Mouse (Mus musculus) heart, embryonic 15.5 days (tissue): ENCODE results near the gene Mmp14. TPM values are rescaled to one million over a fixed set of nuclear protein-coding genes. Genes with fewer than 3 reads are reported as not detected.

Experiments
- ATAC-seq: fragments of 200-750 bp; cut with Nextera tagmentation; replicated peaks from 2 replicates; pipeline ENCODE4 v1.8.0; 2017; ENCODE audit warnings: low read depth, moderate TSS enrichment; ENCODE audit not compliant: insufficient number of reproducible peaks, insufficient read depth, low FRiP score
- H3K27ac ChIP-seq: fragments of 300-500 bp; sonication (generic); 2 replicates; pipeline ENCODE4 v1.5.1; 2015; ENCODE audit warnings: mild to moderate bottlenecking, inconsistent platforms
- H3K27me3 ChIP-seq: fragments of 300-500 bp; sonication (generic); 2 replicates; pipeline ENCODE4 v1.6.1; 2015; ENCODE audit warnings: inconsistent platforms
- H3K36me3 ChIP-seq: fragments of 300-500 bp; sonication (generic); 2 replicates; pipeline ENCODE4 v1.6.1; 2015; ENCODE audit warnings: mild to moderate bottlenecking, inconsistent platforms
- H3K4me1 ChIP-seq: fragments of 300-500 bp; sonication (generic); replicated peaks from 2 replicates; pipeline ENCODE4 v1.6.1; 2015; ENCODE audit warnings: inconsistent platforms
- H3K4me2 ChIP-seq: fragments of 300-500 bp; sonication (generic); 2 replicates; pipeline ENCODE4 v1.6.1; 2015; ENCODE audit warnings: inconsistent platforms, mild to moderate bottlenecking, moderate library complexity
- H3K4me3 ChIP-seq: fragments of 300-500 bp; sonication (generic); 2 replicates; pipeline ENCODE4 v1.5.1; 2015; ENCODE audit warnings: mild to moderate bottlenecking, inconsistent platforms
- H3K9ac ChIP-seq: fragments of 300-500 bp; sonication (generic); 2 replicates; pipeline ENCODE4 v1.6.1; 2015; ENCODE audit warnings: mild to moderate bottlenecking, inconsistent platforms
- H3K9me3 ChIP-seq: fragments of 300-500 bp; sonication (generic); replicated peaks from 2 replicates; pipeline ENCODE4 v1.6.1; 2016; ENCODE audit warnings: inconsistent platforms
- WGBS: fragments of 180-500 bp; shearing (Covaris S2); methylation state at CpG from one replicate; pipeline ENCODE4 v1.1.7; 2015; ENCODE audit warnings: mixed read lengths; 5-methylcytosine and 5-hydroxymethylcytosine counted together
- polyA plus RNA-seq: library from polyadenylated mRNA; unstranded; fragments of >200 nt; fragmentation: Nextera tagmentation; extraction: Ambion mirVana; gene quantifications from 2 replicates; pipeline ENCODE4 v1.2.1, GENCODE M21; 2015

The Mmp14 gene
- polyA plus RNA-seq, 1 experiment from 2014 or later, result 91.2 TPM

DNA sequence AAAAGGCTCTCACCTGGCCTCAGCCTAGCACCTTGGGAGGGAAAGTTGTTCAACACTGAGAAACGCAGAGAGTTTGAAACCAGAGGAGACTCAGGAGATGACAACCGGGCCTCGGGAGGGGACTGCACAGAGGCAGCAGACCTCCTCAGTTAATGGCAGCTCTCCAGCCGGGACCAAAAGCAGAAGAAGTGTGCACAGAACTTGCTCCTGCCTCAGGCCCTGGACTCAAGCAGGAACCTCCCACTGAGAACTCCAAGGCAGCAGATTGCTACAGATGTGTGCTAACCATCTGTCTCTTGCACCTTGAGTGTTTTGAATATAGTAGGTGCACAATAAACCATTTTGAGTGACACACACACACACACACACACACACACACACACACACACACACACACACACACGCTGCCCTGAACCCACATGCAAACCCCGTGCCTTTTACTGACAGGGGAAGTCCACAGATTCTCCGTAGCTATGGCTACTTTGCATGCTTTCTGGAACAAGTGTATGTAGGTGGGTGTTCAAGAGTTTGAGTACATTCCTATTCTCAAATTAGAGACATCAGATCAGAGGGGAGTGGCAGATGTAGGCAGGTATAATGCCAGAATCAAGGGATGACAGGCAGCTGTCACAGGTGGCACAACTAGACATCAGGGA is 33.4 kb upstream of the Mmp14 start:
- no peaks in the 10 kb centered on the region for H3K36me3 ChIP-seq
- no peak overlapping the region for H3K9ac ChIP-seq
- WGBS, result 69% methylated on average over 7 of the region's 7 CpGs
- H3K9me3 ChIP-seq, result no peaks in the 10 kb centered on the region
- H3K27ac ChIP-seq, result no peak overlapping the region
- no peaks in the 10 kb centered on the region for H3K4me1 ChIP-seq
- no peak overlapping the region for H3K4me2 ChIP-seq
- no peak for ATAC-seq
- H3K4me3 ChIP-seq, result no peak overlapping the region
- no peaks in the 10 kb centered on the region for H3K27me3 ChIP-seq

DNA sequence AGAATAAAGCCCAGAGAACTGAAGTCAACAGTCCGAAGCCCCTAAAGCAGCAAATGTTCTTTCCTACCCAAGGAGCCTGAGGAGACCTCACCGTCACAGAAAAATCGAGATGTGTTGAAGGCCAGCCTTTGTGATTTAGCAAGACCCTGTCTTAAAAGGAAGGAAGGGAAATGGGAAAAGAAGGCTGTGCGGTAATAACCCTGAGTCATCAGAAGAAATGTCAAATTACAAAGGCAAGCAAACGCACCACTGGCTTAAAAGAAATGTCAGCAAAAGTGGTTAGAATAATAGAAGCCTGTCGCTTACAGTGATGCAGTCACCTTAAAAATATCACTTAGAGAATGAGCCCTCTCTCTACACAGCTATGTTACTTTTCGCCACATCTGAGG is 32.9 kb upstream of the Mmp14 start:
- 62% methylated on average over 7 of the region's 7 CpGs for WGBS
- Histone ChIP-seq H3K4me1 (no peaks in the 10 kb centered on the region), H3K9ac (no peak overlapping the region), H3K36me3 (no peaks in the 10 kb centered on the region), H3K4me2 (no peak overlapping the region), H3K27me3 (no peaks in the 10 kb centered on the region), H3K4me3 (no peak overlapping the region), H3K9me3 (no peaks in the 10 kb centered on the region), H3K27ac (no peak overlapping the region)
- ATAC-seq, result no peak

- ATAC-seq, result no peak
Observed at GRCm38 (mm10) chr14:54398921-54399382, 32.5 kb upstream of the Mmp14 start.

DNA sequence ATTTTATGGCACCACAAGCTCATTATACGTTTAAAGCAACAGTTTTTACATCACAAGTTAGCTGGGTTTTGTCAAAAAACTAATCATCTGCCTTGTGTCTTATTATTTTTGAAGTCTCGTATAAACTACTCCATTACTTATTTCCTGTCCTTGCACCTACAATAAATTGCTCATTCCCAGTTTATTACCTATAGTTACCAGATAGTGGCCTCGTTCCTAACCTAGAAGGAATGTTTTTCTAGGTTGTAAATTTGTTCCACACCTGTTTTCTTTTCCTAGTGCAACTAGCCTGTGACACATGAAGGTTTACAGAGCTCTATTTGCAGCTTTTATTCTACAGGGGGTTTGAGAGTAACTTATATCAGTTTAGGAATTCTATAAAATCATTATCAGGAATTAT is 29.7 kb upstream of the Mmp14 start:
- H3K4me3 ChIP-seq, result no peak overlapping the region
- WGBS, result 68% methylated on average over 3 of the region's 3 CpGs
- no peaks in the 10 kb centered on the region for H3K27me3 ChIP-seq
- no peaks in the 10 kb centered on the region for H3K4me1 ChIP-seq
- H3K9me3 ChIP-seq, result no peaks in the 10 kb centered on the region
- no peak overlapping the region for H3K9ac ChIP-seq
- H3K36me3 ChIP-seq, result no peaks in the 10 kb centered on the region
- no peak for ATAC-seq
- H3K27ac ChIP-seq, result no peak overlapping the region
- no peak overlapping the region for H3K4me2 ChIP-seq

More at GRCm38 (mm10) chr14:54398921-54399382, 32.5 kb upstream of the Mmp14 start:
- 56% methylated on average over 8 of the region's 8 CpGs for WGBS
- Histone ChIP-seq H3K9ac (no peak overlapping the region), H3K9me3 (no peaks in the 10 kb centered on the region), H3K4me2 (no peak overlapping the region), H3K4me1 (no peaks in the 10 kb centered on the region), H3K27ac (no peak overlapping the region), H3K36me3 (no peaks in the 10 kb centered on the region), H3K27me3 (no peaks in the 10 kb centered on the region), H3K4me3 (no peak overlapping the region)

DNA sequence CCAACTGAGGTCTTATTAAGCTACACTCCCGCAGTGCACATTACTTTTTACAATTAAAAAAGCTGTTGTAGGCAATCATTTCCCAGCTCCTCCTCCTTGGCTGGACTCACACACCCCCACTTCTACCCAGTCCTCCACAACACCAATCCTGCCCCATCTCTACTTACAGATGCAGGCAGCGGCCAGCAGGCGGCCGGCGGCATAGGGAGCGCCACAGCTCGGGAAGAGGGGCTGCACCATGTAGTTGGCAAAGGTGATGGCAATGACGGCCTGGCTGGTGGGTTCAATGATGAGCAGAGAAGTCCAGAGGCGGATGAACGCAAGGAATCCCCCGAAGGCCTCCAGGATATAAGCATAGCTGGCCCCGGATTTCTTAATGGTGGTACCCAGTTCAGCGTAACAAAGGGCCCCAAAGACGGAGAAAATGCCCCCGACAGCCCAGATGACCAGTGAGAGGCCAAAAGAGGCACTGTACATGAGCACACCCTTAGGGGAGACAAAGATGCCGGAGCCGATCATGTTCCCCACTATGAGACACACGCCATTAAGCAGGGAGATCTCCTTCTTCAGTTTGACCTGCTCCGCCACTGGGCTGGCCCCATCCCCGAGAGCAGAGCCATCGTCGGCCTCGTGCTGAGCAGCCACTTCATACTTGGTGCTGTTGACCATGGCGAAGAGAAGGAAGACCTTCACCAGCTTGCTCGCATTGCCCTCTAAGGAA is 22.9 kb upstream of the Mmp14 start:
- Histone ChIP-seq H3K4me3 (0 out of 2 replicates have a peak overlapping the region, but pooled peaks have one; percentile 0), H3K4me1 (peaks cover 25% of the 10 kb centered on the region), H3K36me3 (no peaks in the 10 kb centered on the region), H3K27me3 (no peaks in the 10 kb centered on the region), H3K27ac (peak overlapping the region; percentile 74; the same call in 1 of the 2 replicates), H3K4me2 (peak overlapping the region; percentile 47), H3K9me3 (no peaks in the 10 kb centered on the region), H3K9ac (no peak overlapping the region)
- no peak for ATAC-seq
- WGBS, result 82% methylated on average over 25 of the region's 25 CpGs

DNA sequence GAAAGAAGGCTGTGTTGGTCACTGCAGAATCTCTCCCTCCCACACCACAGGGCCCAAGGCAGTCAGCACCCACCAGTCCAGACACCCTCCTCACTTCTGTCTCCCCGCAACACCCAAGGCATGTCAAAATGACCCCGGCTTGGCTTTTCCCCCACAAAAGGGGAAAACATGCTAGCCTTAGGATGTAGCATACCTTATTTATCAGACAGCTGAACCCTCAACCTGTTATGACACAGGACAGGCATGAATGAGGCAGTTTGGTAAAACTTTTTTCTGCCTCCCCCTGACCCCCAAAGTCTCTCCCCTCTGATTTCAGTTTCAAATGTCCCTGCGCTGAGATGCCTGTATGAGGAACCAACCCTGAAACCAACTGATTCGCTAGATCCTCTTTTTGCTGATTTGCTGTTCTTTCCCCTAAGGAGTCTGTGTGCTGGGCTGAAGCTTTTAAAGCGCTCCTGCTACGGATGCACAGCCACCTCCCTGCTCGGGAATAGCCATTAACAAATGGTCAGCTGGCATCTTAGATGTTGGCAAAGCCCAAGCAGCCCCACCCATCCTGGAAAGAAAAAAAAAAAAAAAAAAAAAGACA is 22.3 kb upstream of the Mmp14 start:
- H3K27me3 ChIP-seq, result no peaks in the 10 kb centered on the region
- 0 out of 2 replicates have a peak overlapping the region, but pooled peaks have one; percentile 13 for H3K4me3 ChIP-seq
- peak overlapping the region; percentile 74 for H3K27ac ChIP-seq
- ATAC-seq, result no peak
- no peaks in the 10 kb centered on the region for H3K9me3 ChIP-seq
- no peak overlapping the region for H3K9ac ChIP-seq
- peak overlapping the region; percentile 47 for H3K4me2 ChIP-seq
- H3K4me1 ChIP-seq, result peaks cover 31% of the 10 kb centered on the region
- 76% methylated on average over 7 of the region's 7 CpGs for WGBS
- H3K36me3 ChIP-seq, result no peaks in the 10 kb centered on the region

DNA sequence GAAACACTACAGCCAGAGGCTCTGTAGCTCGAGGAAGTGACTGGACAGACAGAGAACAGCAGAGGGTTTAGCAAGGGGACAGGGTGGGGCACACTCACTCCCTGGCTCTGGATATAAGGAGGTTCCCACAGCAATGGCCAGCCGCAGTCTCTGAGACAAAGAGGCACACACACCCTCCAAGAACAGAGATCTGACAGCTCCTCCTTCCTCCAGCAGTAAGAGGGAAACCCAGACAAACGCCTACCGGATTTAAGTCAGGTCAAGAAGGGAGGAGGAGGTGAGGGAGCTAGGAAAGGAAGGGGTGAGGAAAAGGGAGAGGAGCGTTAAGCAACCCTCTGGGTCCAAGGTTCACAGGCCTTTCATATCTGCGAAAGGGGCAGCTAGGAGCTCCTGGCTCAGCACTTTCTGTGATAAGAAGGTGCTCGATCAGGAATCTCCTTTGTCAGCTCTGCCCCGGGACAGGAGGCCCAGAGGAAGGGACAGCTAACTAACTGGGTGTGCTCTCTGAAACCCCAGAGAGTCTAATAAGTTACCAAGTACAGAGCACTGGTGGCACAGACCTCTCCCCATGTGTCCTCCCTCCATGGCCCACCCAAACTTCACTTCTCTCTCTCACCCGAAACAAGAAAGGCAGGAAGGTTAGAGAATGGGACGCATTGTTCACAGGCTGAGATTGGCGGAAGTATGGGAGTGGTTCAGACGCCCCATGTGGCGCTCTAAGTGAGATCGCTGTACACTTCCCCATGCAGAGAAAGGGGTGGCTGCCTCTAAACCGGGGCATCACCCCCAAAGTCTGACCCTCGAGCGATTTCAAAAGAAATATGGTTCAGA is 21.2 kb upstream of the Mmp14 start:
- Histone ChIP-seq H3K27me3 (no peaks in the 10 kb centered on the region), H3K4me3 (peak overlapping the region; percentile 13), H3K9me3 (no peaks in the 10 kb centered on the region), H3K9ac (no peak overlapping the region; the same call in 1 of the 2 replicates), H3K4me1 (peaks cover 39% of the 10 kb centered on the region), H3K4me2 (peak overlapping the region; percentile 47), H3K27ac (peak overlapping the region; percentile 74), H3K36me3 (no peaks in the 10 kb centered on the region)
- 29% methylated on average over 17 of the region's 17 CpGs for WGBS
- peak; percentile 48; the same call in 1 of the 2 replicates for ATAC-seq

DNA sequence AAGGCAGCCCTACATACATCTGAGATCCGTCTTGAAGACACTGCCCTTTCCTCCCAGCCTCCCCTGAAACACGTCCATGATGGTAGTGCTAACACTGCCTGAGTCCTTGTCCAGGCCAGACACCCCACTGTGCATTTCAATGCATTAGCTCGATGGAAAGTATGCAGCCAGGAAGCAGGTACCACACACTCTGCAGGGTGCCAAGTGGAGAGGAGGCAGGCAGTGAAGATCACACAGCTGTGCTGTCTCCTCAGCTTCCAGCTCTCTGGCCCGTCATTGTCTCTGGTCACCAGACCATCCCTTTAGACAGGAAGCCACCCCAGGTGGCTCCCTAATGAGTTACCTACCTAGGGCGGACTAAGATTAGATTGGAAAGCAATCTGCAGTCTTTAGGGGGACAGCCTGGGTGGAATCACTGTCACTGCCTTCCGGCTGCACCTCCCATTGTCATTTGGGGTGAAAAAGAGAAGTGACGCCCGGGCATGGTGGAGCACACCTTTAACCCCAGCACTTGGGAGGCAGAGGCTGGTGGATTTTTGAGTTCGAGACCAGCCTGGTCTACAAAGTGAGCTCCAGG is 19.3 kb upstream of the Mmp14 start:
- WGBS, result 59% methylated on average over 9 of the region's 9 CpGs
- Histone ChIP-seq H3K9me3 (no peaks in the 10 kb centered on the region), H3K4me3 (no peak overlapping the region), H3K36me3 (no peaks in the 10 kb centered on the region), H3K9ac (no peak overlapping the region), H3K27me3 (no peaks in the 10 kb centered on the region), H3K4me1 (peaks cover 45% of the 10 kb centered on the region), H3K4me2 (no peak overlapping the region), H3K27ac (no peak overlapping the region)
- no peak for ATAC-seq

GRCm38 (mm10) chr14:54412629-54413170 is 18.7 kb upstream of the Mmp14 start:
- no peak for ATAC-seq
- Histone ChIP-seq H3K4me3 (peak overlapping the region; percentile 30; the same call in 1 of the 2 replicates), H3K27ac (peak overlapping the region; percentile 46; the same call in 1 of the 2 replicates), H3K36me3 (no peaks in the 10 kb centered on the region), H3K9me3 (no peaks in the 10 kb centered on the region), H3K4me2 (peak overlapping the region; percentile 56), H3K4me1 (peaks cover 51% of the 10 kb centered on the region), H3K9ac (no peak overlapping the region), H3K27me3 (no peaks in the 10 kb centered on the region)
- 48% methylated on average over 2 of the region's 2 CpGs for WGBS

GRCm38 (mm10) chr14:54413877-54414700 is 17.3 kb upstream of the Mmp14 start:
- H3K36me3 ChIP-seq, result no peaks in the 10 kb centered on the region
- H3K4me2 ChIP-seq, result peak overlapping the region; percentile 56
- H3K4me1 ChIP-seq, result peaks cover 51% of the 10 kb centered on the region
- 15% methylated on average over 18 of the region's 18 CpGs for WGBS
- peak overlapping the region; percentile 27; the same call in 1 of the 2 replicates for H3K9ac ChIP-seq
- ATAC-seq, result no peak
- peak overlapping the region; percentile 30 for H3K4me3 ChIP-seq
- H3K27ac ChIP-seq, result peak overlapping the region; percentile 46
- H3K27me3 ChIP-seq, result no peaks in the 10 kb centered on the region
- H3K9me3 ChIP-seq, result no peaks in the 10 kb centered on the region
